Mouse (Mus musculus): ENCODE measurements around the gene Btnl2.

Gene Btnl2

DNA sequence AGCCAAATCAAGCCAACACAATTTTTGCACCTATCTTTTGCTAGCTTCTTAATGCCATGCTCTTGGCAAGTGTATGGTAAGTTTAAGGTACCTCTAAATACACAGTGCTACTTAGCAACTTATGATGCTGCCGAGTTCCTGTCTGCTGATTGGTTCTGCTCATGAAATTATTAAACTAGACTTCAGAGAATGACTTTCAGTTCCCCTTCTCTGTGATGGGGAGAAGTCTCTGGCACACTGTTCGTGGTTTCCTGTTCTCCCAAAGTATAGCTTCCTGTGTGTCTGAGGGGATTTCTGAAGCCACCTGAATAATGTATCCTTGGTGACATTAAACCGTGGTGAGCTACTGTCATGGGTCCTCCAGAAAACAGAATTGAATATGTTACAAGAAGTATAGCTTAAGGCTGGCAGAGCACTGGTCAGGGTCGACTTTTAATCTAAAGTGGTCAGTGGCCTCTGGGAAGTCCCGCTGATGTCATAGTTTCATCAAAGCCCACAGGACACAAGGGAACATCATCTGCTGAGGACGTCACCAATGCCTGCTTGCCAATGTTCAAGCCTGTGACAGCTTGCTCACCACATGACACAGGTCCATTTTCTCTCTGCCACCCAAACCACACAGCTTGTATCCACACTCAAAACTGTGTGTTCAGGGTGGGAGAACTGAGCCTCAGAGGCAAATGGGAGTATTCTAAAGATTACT, 6.9 kb upstream of the Btnl2 start:
- DNase-seq (ENCODE audit: low spot score in 2 of 2), result no peak

DNA sequence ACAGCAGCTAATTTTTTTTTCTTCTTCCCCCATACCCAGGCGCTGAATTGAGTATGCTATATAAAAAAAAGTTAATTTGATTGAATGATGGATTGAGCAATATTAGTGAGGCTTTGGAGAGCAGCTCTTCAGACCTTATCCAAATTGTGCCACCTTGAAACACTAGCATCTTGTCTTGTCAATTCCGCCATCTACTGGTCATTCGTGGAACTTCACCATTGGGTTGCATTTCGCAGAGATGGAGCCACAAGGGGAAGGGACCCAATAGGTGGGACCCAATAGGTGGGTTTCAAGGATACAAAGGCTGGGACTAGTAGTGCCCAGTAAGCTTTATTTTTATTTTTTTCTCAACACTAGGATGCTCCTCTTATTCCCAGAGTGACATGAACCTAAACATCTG, 5.2 kb upstream of the Btnl2 start:
- DNase-seq (ENCODE audit: low spot score in 2 of 2), result peak; percentile 66 to 84

DNA sequence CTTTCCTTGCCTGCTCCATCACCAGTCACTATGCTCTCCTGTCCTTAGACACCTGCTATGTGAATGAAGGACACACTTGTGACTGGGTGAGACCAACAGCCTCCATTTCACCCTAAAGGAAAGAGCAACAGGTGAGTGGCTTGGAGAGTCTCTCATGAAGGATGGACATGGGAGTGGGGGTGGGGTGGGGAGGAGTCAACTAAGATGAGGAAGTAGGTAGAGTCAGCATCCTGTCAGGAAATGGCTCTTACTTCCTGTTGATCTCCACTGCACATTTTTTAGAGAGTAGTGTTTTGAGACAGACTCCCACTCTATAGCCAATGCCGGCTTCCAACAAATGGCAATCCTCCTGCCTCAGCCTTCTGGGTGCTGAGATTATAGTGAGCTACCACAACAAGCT, 318 bp downstream of the Btnl2 start:
- DNase-seq (ENCODE audit: low spot score in 2 of 2), result no peak

DNA sequence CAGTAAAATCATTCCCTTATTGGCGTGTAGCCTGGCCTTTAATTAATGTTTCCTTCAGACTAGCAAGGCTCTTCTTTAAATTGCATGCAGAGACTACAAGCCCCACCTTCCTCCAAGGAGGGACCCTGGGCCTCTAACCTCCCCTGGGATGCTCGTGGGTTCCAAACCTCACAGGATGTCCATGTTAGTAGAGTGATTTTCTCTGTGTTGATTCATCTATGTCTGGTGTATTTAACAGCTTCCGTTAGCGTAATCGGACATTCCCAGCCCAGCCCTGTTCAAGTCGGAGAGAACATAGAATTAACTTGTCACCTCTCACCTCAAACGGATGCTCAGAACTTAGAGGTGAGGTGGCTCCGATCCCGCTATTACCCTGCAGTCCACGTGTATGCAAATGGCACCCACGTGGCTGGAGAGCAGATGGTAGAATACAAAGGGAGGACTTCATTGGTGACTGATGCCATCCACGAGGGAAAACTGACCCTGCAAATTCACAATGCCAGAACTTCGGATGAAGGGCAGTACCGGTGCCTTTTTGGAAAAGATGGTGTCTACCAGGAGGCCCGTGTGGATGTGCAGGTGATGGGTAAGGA, 8.4 kb downstream of the Btnl2 start:
- DNase-seq (ENCODE audit: low spot score in 2 of 2), result no peak

DNA sequence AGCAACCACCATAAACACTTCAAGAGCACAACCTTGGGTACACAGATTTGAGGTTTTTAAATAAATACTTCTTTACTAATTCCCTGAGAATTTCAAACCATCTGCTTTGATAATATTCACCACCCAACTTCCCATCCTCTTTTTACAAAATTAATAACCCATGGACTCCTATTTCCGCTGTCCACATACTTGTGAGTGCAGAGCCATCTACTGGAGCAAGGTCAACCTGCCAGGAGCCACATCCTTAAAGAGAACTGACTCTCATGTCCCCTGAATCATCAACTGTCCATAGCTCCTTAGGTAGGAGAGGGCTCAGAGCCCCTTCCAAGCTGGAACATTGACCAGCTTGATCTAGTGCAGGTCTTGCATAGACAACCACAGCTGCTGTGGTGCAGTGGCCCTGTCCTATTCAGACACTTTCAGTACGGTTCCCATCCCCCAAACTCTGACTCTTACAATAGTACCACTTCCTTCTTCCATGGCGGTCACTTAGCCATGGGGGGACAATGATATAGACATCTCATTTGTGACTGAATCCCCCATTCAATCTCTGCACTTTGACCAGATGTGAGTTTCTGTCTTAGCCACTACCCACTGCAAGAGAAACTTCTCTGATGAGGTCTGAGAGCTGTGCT, 9.2 kb downstream of the Btnl2 start:
- DNase-seq (ENCODE audit: low spot score in 2 of 2), result no peak

DNA sequence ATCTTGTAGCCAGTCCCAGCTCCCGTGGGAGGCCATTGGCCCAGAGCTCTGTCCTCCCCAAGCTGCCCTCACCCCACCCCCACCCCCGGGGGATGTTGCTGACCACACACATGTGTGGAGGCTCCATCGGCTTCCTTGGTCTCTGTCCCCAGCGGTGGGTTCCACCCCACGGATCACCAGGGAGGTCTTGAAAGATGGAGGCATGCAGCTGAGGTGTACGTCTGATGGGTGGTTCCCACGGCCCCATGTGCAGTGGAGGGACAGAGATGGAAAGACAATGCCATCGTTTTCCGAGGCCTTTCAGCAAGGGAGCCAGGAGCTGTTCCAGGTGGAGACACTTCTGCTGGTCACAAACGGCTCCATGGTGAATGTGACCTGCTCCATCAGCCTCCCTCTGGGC, 10.4 kb downstream of the Btnl2 start:
- DNase-seq (ENCODE audit: low spot score in 2 of 2), result no peak

DNA sequence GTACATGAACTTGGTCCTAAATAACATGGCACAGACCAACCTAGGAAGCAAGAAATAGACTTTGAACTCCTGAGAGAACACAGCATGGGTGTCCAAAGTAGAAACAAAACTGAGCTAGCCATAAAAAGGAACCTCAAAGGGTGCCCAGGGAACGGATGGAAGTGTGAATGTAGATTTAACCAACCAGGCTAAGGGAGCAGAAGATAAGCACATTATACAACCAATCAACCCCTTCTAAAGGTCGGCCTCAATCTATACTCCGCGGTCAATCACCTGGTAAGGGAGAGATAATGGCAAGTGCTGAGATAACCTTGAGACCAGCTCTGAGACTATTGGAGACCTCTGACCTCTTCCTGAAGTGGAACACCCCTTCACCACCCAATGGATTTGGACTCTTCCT, 15.9 kb downstream of the Btnl2 start:
- DNase-seq (ENCODE audit: low spot score in 2 of 2), result no peak

DNA sequence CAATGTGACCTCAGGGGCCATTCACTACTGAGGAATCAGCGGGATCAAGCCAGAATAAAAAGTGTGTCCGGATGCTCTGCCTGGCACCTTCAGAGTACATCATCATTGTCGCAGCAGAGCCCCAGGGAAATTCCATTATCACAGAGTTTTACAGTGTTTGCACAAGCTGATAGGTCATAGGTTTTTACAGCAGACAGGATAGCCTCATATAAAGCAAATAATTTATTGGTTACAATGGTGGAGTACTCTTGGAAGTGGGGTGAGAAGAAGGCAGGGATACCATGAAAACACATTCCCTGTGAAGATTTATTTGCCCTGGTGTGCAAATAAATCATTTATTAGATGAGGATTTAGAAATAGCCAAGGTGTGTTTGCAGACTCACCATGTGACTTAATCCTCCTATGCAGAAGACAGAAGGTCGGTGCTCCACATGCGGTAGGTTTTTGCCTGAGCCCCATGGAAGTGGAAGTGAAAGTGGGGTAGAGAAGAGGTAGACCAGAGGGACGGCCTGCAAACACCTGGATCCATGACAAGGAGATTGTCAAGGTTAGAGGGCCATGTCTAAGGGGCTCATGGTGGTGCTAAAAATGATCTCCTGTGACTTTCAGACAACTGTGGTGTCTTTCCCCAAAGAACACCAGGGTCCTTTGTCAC, 18.6 kb downstream of the Btnl2 start:
- no peak for DNase-seq (ENCODE audit: low spot score in 2 of 2)

DNA sequence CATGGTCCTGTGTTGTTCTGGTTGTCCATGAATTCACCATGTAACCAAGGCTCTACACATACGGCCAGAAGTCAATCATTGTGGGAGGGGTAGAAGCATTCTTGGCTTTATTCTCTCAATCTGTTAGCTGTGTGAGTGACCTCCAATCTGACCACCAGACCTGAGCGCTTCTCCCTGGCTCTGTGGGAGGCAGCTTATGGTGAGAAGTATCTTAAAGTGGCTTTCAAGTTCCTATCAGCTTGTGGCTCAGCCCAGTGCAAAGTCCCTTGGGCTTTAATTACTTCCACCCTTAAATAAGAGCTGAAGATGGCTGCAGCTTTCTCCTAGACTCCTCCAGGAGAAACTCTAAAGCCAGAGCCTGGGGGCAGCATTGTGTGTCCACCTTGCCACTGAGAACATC, 22.2 kb downstream of the Btnl2 start, which contains the start of gene Btnl1:
Gene Btnl1, plus strand, starts transcription at position 286 of the 400 bp plus-strand sequence.
- DNase-seq (ENCODE audit: low spot score in 2 of 2), result no peak

DNA sequence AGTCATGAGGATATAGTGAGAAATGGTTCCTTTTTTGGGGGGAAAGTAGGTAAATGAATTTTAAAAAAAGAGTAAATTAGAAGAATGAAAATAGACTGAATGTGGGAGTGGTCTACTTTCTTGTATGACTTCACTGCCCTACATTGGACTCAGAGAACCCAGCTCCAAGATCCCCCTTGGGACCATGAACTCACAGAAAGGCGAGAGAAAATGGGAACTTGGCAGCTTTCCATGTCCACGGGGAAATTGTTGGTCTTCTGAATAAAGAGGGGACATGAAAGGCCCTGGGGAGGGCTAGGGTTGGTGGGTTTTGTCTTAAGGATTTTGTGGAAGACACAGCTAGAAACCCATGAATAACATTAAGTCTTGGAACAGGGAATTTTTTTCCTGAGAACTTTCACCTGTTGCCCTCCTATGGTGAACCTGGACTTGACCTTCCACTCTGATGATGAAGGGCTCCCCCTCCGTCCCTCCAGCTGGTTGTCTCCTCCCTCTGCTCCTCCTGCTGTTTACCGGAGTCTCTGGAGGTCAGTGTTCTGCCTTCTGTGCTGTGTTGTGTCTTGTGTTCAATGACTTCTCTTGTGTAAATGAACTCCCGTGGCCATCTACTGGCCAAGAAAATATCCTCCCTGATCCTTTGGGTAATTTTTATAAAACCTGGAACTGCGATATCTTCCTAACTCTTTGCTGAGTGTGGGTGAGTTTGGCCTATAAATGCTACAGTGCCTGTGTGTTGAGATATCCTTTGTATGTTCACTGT, 23.0 kb downstream of the Btnl2 start:
- no peak for DNase-seq (ENCODE audit: low spot score in 2 of 2)

DNA sequence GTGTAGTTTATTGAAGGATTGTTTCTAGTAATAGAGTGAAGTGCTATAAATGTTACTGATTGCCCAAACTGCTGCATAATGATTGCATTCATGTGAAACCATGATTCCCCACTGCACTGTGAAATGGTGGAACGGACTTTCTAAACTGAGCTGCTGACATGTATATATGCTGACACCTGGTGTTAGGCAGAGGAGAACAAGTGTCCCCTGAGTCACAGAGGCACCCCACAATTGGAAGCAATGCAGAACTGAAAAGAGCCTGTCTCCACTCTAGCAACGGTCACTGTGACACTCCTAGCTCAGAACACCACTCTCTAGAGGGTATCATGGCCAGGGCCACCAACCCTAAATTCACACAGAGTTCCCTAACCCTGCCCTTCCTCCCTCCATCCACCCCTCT, 24.1 kb downstream of the Btnl2 start:
- no peak for DNase-seq (ENCODE audit: low spot score in 2 of 2)

DNA sequence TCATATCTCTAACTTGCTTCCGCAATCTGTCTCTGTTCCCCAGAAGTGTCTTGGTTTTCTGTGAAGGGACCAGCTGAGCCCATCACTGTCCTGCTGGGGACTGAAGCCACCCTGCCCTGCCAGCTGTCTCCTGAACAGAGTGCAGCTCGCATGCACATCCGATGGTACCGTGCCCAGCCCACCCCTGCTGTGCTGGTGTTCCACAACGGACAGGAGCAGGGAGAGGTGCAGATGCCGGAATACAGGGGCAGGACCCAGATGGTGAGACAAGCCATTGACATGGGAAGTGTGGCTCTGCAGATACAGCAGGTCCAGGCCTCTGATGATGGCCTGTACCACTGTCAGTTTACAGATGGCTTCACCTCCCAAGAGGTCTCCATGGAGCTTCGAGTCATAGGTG, 24.8 kb downstream of the Btnl2 start:
- DNase-seq (ENCODE audit: low spot score in 2 of 2), result peak in 1 of 2 experiments; percentile 34

DNA sequence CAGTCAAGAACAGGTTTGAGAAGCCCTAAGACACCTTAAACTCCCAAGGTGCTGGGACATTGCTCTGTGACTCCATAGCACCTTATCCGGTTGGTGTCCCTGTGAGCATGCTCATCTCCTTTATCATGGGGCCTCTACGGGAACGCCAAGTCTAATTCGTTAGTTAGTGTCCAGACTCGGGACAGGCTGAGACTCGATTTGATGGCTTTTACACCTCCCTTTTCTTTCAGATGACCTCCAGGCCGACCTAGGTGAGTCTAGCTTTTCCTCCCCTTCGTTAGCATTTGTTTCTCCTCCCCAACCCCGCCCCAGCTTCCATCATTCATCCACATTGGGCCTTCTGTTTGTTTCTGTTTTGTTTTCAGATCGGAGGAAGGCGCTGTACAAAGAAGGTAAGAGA, 27.3 kb downstream of the Btnl2 start:
- no peak for DNase-seq (ENCODE audit: low spot score in 2 of 2)

DNA sequence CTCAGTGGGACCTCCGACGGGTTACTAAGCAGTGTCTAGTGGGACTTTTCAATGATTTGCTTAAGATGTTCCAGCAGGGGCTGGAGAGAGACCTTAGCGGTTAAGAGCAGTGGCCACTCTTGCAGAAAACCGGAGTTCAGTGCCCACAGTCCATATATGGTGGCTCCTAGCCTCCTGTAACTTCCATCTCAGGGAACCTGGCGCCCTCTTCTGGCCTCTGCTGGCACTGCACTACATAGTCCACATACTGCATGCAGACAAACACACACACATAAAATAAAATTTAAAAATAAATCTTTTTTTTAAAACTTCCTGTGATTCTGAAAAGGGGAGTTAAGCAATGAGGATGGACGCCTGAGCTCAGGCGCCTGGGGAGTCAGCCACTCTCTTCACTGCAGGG, 28.6 kb downstream of the Btnl2 start:
- no peak for DNase-seq (ENCODE audit: low spot score in 2 of 2)

DNA sequence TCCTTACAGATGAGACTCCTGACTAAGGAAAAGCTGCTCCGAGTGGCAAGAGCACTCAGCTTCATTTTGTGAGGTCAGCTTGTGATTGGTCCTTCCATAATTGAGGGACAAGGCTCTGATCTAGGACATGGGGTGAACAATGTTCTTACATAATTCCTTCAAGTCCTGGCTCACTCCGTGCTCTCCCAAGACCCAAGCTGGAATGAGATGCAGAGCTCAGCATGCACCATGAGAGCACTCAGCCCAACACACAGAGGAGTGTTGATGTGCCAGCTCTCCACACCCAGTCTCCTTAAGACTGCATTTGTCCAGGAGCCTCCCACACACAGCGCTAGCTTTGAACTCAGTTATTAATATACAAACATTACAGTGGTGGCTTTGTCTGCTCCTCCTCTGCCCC, 30.1 kb downstream of the Btnl2 start:
- DNase-seq (ENCODE audit: low spot score in 2 of 2), result no peak

DNA sequence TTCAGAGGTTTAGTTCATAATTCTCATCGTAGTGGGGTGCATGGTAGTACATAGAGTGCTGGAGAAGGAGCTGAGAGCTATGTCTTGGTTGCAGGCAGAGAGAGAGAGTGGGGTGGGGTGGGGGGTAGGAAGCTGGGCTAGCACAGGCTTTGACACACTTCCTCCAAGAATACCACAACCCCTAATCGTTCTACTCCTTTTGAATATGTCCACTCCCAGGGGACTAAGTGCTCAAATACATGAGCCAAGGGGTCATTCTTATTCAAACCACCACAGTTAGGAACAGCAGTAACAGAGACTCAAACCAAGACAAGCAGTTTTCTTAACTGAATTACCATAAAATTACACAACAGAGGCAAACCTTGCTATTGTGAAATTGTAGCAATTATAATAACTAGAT, 32.0 kb downstream of the Btnl2 start:
- no peak for DNase-seq (ENCODE audit: low spot score in 2 of 2)

DNA sequence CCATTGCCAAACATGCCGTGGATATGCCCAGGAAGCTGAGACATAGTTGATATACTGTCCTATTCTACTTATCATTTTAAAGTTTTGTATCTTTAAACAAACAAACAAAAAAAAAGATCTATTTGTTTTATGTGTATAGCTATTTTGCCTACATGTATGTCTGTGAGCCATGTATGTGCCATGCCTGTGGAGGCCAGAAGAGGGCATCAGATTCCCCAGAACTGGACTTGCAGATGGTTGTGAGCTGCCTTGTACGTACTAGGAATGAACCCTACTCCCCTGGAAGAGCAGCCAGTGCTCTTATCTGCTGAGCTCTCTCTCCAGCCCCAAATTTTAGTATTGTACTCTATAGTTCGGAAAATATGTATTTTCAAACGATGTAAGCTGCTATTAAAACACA, 33.9 kb downstream of the Btnl2 start:
- DNase-seq (ENCODE audit: low spot score in 2 of 2), result peak in 1 of 2 experiments; percentile 33

DNA sequence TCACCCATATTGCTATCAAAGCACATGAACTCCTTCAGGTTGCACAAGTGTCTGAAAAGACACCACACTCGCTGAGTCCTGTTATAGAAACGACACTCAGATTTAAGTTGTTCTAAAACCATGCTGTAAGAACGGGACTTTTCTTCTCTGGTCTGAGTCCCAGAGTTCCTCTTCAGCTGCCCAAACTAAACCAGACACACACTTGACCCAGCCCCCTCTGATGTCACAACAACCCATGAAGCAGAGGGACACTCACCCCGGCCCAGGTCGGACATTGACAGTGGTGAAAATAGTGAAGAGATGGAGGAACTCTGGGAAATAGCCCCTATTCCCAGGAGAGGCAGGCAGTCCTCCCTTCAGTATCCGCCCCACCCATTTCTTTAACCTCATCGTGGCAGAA, 36.9 kb downstream of the Btnl2 start:
- DNase-seq (ENCODE audit: low spot score in 2 of 2), result no peak

DNA sequence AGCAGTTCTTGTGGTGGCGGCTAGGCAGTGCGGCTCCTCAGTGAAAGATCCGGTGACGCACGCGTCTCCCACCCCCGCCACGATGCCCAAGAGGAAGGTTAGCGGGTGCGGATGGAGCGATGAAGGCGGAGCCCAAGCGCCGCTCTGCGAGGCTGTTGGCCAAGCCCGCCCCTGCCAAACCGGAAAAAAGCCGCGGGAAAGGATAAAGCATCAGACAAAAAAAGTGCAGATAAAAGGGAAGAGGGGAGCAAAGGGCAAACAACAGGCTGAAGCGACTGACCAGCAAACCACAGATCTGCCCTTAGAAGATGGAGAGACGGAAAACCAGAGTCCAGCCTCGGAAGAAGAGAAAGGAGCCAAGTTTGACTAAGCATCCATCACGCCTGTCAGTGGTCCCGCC, 37.7 kb downstream of the Btnl2 start:
- DNase-seq (ENCODE audit: low spot score in 2 of 2), result peak in 1 of 2 experiments; percentile 13

DNA sequence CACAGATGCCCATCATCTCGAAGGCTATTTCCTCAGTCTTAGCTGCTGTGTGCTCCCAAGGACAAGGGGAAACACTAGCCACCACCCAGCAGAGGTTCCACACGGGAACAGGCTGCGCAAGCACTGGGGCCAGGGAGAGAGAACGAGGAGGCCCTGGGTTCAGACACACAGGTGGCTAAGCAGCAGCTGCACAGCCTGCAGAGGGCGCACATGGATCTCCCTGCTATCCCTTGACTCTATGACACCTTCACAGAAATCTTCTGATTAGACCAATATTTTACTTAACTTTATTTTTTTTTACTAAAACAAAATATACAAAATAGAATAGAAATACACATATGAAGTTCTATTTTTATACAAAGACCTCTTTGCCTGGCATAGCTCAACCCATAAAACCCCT, 42.7 kb downstream of the Btnl2 start:
- no peak for DNase-seq (ENCODE audit: low spot score in 2 of 2)

DNA sequence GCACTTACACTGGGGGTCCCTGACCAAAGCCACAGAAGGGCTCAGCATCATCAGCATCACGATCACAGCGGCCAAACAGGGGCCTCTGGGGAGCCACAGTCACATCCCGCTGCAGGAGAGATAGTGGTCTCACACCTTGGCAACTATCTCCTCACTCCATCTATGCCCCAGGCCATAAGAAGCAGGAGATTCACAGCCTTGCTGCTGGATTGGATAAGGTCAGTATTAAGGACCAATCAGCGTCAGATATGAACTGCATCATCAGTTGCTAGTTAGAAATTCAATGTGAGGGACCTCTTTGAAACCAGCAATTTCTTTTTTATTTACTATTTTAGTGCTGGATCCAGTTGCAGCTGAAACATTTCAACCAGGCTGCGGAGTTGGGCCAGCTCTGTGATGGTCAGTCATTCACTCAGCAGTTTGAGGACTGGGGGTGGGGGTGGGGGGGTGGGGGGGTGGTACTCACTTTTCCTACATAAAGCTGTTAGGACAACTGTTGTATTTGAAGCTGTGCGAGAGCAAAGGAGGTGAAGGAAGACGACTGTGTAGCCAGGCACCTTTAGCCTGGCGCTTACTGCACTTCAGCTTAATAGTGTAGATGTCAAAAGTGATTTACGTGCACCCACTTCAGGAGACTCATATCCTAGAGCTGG, 43.6 kb downstream of the Btnl2 start:
- DNase-seq (ENCODE audit: low spot score in 2 of 2), result peak in 1 of 2 experiments; percentile 58
